Mouse (Mus musculus): Measurements from ENCODE around the gene Zfp352. TPM values are rescaled to one million over a fixed set of nuclear protein-coding genes. Genes with fewer than 3 reads are reported as not detected.
"Not testable (repeated sequence)": the region's sequence is repeated elsewhere in the genome, so short reads cannot be mapped to it uniquely, and the experiment has no call there.

The Zfp352 gene
- not detected for total RNA-seq (2021)
- long read RNA-seq: 0 reads

- no peak for DNase-seq (ENCODE audit: low spot score in 2 of 2)
Measured at GRCm38 (mm10) chr4:90218520-90218919, at the start of gene Zfp352. Zfp352 (plus strand) TSS chr4:90218820.

- peak; percentile 4 to 11 for DNase-seq (ENCODE audit: low spot score in 2 of 2)
Measured at GRCm38 (mm10) chr4:90170890-90171483, 47.6 kb upstream of the Zfp352 start.

DNA sequence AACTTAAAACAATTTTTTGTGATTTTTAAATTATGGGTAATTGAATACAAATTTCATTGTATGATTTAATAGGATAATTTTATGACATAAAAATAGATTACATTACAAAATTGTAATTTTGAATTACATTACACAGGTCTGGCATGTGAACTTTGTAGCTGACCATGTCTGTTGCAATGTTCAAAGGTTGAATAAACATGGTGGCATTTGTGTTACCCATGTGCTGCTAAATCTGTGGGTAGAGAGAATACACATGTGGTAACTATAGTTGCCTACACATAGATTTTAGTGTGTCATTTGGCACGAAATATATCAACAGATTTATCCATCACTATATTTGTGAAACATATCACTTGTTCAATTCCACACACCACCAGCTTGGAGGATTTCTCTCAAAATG lies 44.6 kb upstream of the Zfp352 start:
- no peak for DNase-seq (ENCODE audit: low spot score in 2 of 2)

DNA sequence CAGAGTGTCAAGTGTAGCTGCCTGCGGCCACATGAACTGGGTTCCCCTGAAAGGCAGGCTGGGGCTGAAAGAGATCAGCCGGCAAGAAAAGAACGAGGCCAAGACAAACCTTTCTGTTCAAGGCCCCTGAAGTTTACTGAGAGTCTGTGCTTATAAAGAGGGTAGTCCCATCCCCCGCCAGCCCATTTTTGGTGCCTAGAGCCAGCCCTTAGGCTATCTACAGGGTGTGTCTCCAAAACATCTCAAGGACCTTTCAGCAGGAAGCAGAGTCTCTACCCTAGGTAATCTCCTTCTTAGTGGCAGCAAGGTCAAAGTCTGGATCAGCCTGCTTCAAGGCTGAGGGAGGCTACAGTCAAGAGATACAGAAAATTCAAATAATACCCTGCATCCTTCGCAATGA lies 15.2 kb upstream of the Zfp352 start:
- DNase-seq (ENCODE audit: low spot score in 2 of 2): no peak

DNA sequence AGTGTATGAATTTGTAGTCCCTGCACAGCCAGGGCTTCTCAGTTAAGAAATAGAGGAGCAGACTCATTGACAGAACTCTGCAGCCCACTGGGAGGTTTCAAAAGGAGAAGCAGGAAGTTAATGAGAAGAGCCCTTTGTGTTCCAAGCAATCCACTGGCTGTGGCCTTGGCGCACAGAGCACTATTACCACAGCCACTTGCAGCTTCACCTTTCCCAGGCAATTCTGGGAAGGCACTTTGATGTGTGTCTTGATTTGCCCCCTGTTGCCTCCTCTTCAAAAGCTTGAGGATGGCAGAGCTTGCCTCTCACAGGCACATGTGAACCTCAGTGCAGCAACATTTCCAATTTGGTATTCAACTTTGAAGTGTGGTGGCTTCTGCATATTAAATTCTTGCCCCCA lies 7.1 kb upstream of the Zfp352 start:
- no peak for DNase-seq (ENCODE audit: low spot score in 2 of 2)

DNA sequence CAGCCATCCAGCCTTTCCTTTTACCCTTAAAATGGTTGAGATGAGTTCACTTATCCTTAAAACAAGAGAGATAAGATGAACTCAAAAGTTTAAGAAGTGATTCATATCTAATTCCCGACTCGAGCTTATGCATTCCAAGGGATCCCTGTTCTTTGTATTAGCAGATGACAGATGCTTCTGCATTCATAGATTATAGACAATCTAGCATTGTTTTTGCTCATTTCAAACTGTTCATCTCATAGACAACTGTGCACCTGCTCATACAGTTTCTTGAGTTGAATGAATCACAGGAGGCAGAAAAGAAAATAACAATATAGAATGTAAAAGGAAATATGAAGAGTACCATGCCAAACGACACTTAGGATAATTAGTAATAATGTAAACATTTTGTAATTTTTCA lies 6.5 kb upstream of the Zfp352 start:
- no peak for DNase-seq (ENCODE audit: low spot score in 2 of 2)

DNA sequence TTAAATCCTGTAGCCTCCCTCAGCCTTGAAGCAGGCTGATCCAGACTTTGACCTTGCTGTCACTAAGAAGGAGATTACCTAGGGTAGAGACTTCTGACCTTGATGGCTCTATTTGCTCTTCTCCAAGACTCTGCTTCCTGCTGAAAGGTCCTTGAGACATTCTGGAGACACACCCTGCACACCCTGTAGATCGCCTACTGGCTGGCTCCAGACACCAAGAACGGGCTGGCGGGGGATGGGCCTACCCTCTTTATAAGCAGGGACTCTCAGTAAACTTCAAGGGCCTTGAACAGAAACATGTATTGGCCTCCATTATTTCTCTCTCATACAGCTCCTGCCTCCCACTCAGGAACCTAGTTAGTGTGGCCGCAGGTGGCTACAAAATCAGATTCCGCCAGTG lies 17.0 kb downstream of the Zfp352 start:
- DNase-seq (ENCODE audit: low spot score in 2 of 2): not testable (repeated sequence)

GRCm38 (mm10) chr4:90269781-90270180 lies 51.2 kb downstream of the Zfp352 start:
- DNase-seq (ENCODE audit: low spot score in 2 of 2): no peak

All from layer of hippocampus, postnatal 10 days (tissue).